Mouse (Mus musculus): ENCODE measurements around the gene Glipr1. TPM values are rescaled to one million over a fixed set of nuclear protein-coding genes. Genes with fewer than 3 reads are reported as not detected.

Gene Glipr1
- total RNA-seq (2012; rRNA removed): 341 and 362 TPM in 2 replicates
- 907 and 1,004 TPM in 2 replicates for total RNA-seq (2014; rRNA removed)
- 471 and 472 TPM in 2 replicates for polyA plus RNA-seq (2012; ENCODE audit: insufficient read length, low read depth)

- Histone ChIP-seq H3K9ac (ENCODE audit: insufficient read depth, low read depth) (peak within 1 kb of the TSS; percentile 77), H3K4me1 (ENCODE audit: control insufficient read depth in 1 of 2, insufficient read depth in 2 of 2) (peaks cover 4 to 32% of the 10 kb centered on the region in 2 experiments; a peak in 3 of 4 replicates), H3K36me3 (replicated peaks in 1 of 2; ENCODE audit: control insufficient read depth in 1 of 2, insufficient read depth in 1 of 2, low read length in 1 of 2) (peaks cover 0 to 4% of the 10 kb centered on the region in 2 experiments), H3K4me3 (replicated peaks in 1 of 3; ENCODE audit: low read depth in 2 of 3, low read length in 2 of 3, poor library complexity in 1 of 3) (peak within 1 kb of the TSS; percentile 24 to 63 (median 50)), H3K27ac (ENCODE audit: insufficient read depth, low read depth) (peak within 1 kb of the TSS; percentile 99), H3K9me3 (replicated peaks; ENCODE audit: low read length) (no peaks in the 10 kb centered on the region), H3K4me2 (ENCODE audit: insufficient read depth, low read depth, poor library complexity, severe bottlenecking) (peak within 1 kb of the TSS; percentile 76), H3K79me2 (replicated peaks; ENCODE audit: control insufficient read depth, extremely low read depth, insufficient read depth, poor library complexity, severe bottlenecking) (peaks cover 3% of the 10 kb centered on the region), H3K27me3 (replicated peaks) (no peaks in the 10 kb centered on the region)
- dilution Hi-C loops (cut with MboI; ENCODE audit: extremely low pct_ligation_motif_present, extremely low pct_unique_long_range_greater_than_20kb, low sequenced_read_pairs): no loop called here
- in situ Hi-C loops (cut with MboI; ENCODE audit: low pct_ligation_motif_present, low pct_unique_long_range_greater_than_20kb, low sequenced_read_pairs): no loop called here
- peak; percentile 98 for DNase-seq (ENCODE audit: extremely low read depth)
- TF ChIP-seq GABPA (IDR thresholded peaks at IDR 0.05; ENCODE audit: insufficient replicate concordance, low read depth, low read length): no peak
- TF ChIP-seq SMC3 (IDR thresholded peaks at IDR 0.05; ENCODE audit: low read depth, low read length): peak; percentile 30
- TF ChIP-seq TBP (conservative IDR thresholded peaks at IDR 0.05; ENCODE audit: low read depth, low read length): peak; percentile 70; the same call in 1 of the 2 replicates
- TF ChIP-seq HCFC1 (IDR thresholded peaks at IDR 0.05; ENCODE audit: low read depth, low read length): no peak
- TF ChIP-seq CHD2 (IDR thresholded peaks at IDR 0.05; ENCODE audit: low read length): peak; percentile 97
- TF ChIP-seq ZNF384 (IDR thresholded peaks at IDR 0.05; ENCODE audit: low read depth, low read length): peak; percentile 99
- peak; percentile 49; the same call in 1 of the 2 replicates for TF ChIP-seq POLR2A (IDR thresholded peaks at IDR 0.05; ENCODE audit: low read depth, low read length)
- TF ChIP-seq MAFK (IDR thresholded peaks at IDR 0.05; ENCODE audit: insufficient replicate concordance, low read length): peak; percentile 92
- TF ChIP-seq ZMIZ1 (IDR thresholded peaks at IDR 0.05; ENCODE audit: low read depth, low read length): no peak
- no peak for TF ChIP-seq UBTF (IDR thresholded peaks at IDR 0.05; ENCODE audit: low read depth, low read length)
- peak; percentile 96 for TF ChIP-seq IRF4 (IDR thresholded peaks at IDR 0.05; ENCODE audit: low read depth, low read length)
- TF ChIP-seq USF2 (conservative IDR thresholded peaks at IDR 0.05; ENCODE audit: low read depth, low read length): 0 out of 2 replicates have a peak, but pooled peaks have one; percentile 3
- TF ChIP-seq USF1 (IDR thresholded peaks at IDR 0.05; ENCODE audit: low read depth, low read length): no peak
- TF ChIP-seq POLR2AphosphoS2 (IDR thresholded peaks at IDR 0.05; ENCODE audit: low read depth, low read length): peak; percentile 71; the same call in 1 of the 2 replicates
- TF ChIP-seq NRF1 (IDR thresholded peaks at IDR 0.05; ENCODE audit: low read depth, low read length): no peak
- peak; percentile 76 for TF ChIP-seq JUN (IDR thresholded peaks at IDR 0.05; ENCODE audit: insufficient read depth, low read depth, low read length)
- TF ChIP-seq NELFE (IDR thresholded peaks at IDR 0.05; ENCODE audit: low read depth, low read length): 0 out of 2 replicates have a peak, but pooled peaks have one; percentile 6
- TF ChIP-seq E2F4 (IDR thresholded peaks at IDR 0.05; ENCODE audit: insufficient replicate concordance, low read depth, low read length): no peak
- TF ChIP-seq JUND (conservative IDR thresholded peaks at IDR 0.05; ENCODE audit: low read depth, low read length): peak; percentile 73
- no peak; the same call in 1 of the 2 replicates for TF ChIP-seq ZKSCAN1 (IDR thresholded peaks at IDR 0.05; ENCODE audit: borderline replicate concordance, low read depth, low read length)
- no peak for TF ChIP-seq ZC3H11A (IDR thresholded peaks at IDR 0.05; ENCODE audit: low read depth, low read length)
- peak; percentile 98 for TF ChIP-seq EP300 (IDR thresholded peaks at IDR 0.05; ENCODE audit: low read length)
- peak; percentile 69; the same call in 1 of the 2 replicates for TF ChIP-seq MYC (IDR thresholded peaks at IDR 0.05; ENCODE audit: low read depth, low read length)
- TF ChIP-seq ELF1 (IDR thresholded peaks at IDR 0.05; ENCODE audit: low read depth, low read length): peak; percentile 62
- TF ChIP-seq ETS1 (conservative IDR thresholded peaks at IDR 0.05; ENCODE audit: low read depth, low read length): peak; percentile 90
- peak; percentile 1 for TF ChIP-seq RAD21 (IDR thresholded peaks at IDR 0.05; ENCODE audit: low read depth, low read length)
- TF ChIP-seq CTCF (conservative IDR thresholded peaks at IDR 0.05 in 1 of 2, IDR thresholded peaks at IDR 0.05 in 1 of 2; ENCODE audit: low read depth in 2 of 2, low read length in 2 of 2): no peak; a peak in 1 of 4 replicates
- peak; percentile 96 for TF ChIP-seq MAZ (IDR thresholded peaks at IDR 0.05; ENCODE audit: low read depth, low read length)
- no peak; the same call in 1 of the 2 replicates for TF ChIP-seq CHD1 (IDR thresholded peaks at IDR 0.05; ENCODE audit: low read depth, low read length)
- TF ChIP-seq PAX5 (IDR thresholded peaks at IDR 0.05; ENCODE audit: low read length): no peak
- peak; percentile 92 for TF ChIP-seq RCOR1 (conservative IDR thresholded peaks at IDR 0.05; ENCODE audit: low read depth, low read length)
- 0 out of 2 replicates have a peak, but pooled peaks have one; percentile 64 for TF ChIP-seq KAT2A (IDR thresholded peaks at IDR 0.05; ENCODE audit: insufficient replicate concordance, low read length)
- peak; percentile 90 for TF ChIP-seq BHLHE40 (IDR thresholded peaks at IDR 0.05; ENCODE audit: low read depth, low read length)
- peak; percentile 72 for TF ChIP-seq SIN3A (IDR thresholded peaks at IDR 0.05; ENCODE audit: low read length)
- TF ChIP-seq MAX (IDR thresholded peaks at IDR 0.05; ENCODE audit: low read length): peak; percentile 68; the same call in 1 of the 2 replicates
- no peak for TF ChIP-seq MXI1 (IDR thresholded peaks at IDR 0.05; ENCODE audit: low read depth, low read length)
- TF ChIP-seq TCF12 (IDR thresholded peaks at IDR 0.05; ENCODE audit: low read depth, low read length): peak; percentile 93
- peak; percentile 95 for TF ChIP-seq MEF2A (IDR thresholded peaks at IDR 0.05; ENCODE audit: borderline replicate concordance, low read depth, low read length)
These were observed at the start of gene Glipr1 for GRCm38 (mm10) chr10:112002544-112003215. Glipr1 (minus strand) TSS chr10:112002631.

Measured in CH12.LX (cell line).